Mouse (Mus musculus): ENCODE measurements around the gene Poc5. TPM values are rescaled to one million over a fixed set of nuclear protein-coding genes. Genes with fewer than 3 reads are reported as not detected.

Gene Poc5
- total and polyA plus RNA-seq, 3 experiments, result 17.2 to 31.0 (median 21.6) TPM

- in situ Hi-C loops (cut with MboI; ENCODE audit: low pct_ligation_motif_present, low pct_unique_long_range_greater_than_20kb, low sequenced_read_pairs), result no loop called here
Observed at GRCm38 (mm10) chr13:96346581-96346980, 41.5 kb upstream of the Poc5 start.

DNA sequence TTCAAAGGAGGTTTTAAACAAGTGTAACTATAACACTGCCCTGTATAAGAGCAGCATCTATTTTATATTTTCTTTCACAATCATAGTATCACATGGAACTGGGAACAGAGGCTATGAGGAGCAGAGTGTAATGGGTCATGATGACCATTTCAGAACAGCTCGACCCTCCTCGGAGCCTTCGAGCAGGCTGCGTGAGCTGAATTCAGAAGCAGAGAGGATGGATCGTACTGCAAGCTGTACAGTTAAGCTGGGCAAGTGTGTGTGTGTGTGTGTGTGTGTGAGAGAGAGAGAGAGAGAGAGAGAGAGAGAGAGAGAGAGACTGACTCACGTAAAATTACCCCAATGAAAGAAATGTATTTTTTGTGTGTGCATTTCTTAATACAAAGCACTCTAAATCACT lies 37.9 kb upstream of the Poc5 start:
- no peak for TF ChIP-seq POLR2A (IDR thresholded peaks at IDR 0.05; ENCODE audit: low read depth, low read length)
- TF ChIP-seq CHD2 (IDR thresholded peaks at IDR 0.05; ENCODE audit: low read length), result no peak
- no peak for TF ChIP-seq ZNF384 (IDR thresholded peaks at IDR 0.05; ENCODE audit: low read depth, low read length)
- TF ChIP-seq HCFC1 (IDR thresholded peaks at IDR 0.05; ENCODE audit: low read depth, low read length), result no peak
- TF ChIP-seq PAX5 (IDR thresholded peaks at IDR 0.05; ENCODE audit: low read length), result no peak
- no peak for TF ChIP-seq IRF4 (IDR thresholded peaks at IDR 0.05; ENCODE audit: low read depth, low read length)
- no peak for TF ChIP-seq EP300 (IDR thresholded peaks at IDR 0.05; ENCODE audit: low read length)
- no peak for TF ChIP-seq POLR2AphosphoS2 (IDR thresholded peaks at IDR 0.05; ENCODE audit: low read depth, low read length)
- TF ChIP-seq USF2 (conservative IDR thresholded peaks at IDR 0.05; ENCODE audit: low read depth, low read length), result no peak
- no peak for TF ChIP-seq MEF2A (IDR thresholded peaks at IDR 0.05; ENCODE audit: borderline replicate concordance, low read depth, low read length)
- no peak for TF ChIP-seq UBTF (IDR thresholded peaks at IDR 0.05; ENCODE audit: low read depth, low read length)
- no peak for TF ChIP-seq TCF12 (IDR thresholded peaks at IDR 0.05; ENCODE audit: low read depth, low read length)
- no peak for TF ChIP-seq JUN (IDR thresholded peaks at IDR 0.05; ENCODE audit: insufficient read depth, low read depth, low read length)
- no peak for TF ChIP-seq RAD21 (IDR thresholded peaks at IDR 0.05; ENCODE audit: low read depth, low read length)
- dilution Hi-C loops (cut with MboI; ENCODE audit: extremely low pct_ligation_motif_present, extremely low pct_unique_long_range_greater_than_20kb, low sequenced_read_pairs), result no loop called here
- Histone ChIP-seq H3K4me3 (replicated peaks in 1 of 3; ENCODE audit: low read depth in 2 of 3, low read length in 2 of 3, poor library complexity in 1 of 3) (no peak overlapping the region), H3K79me2 (replicated peaks; ENCODE audit: control insufficient read depth, extremely low read depth, insufficient read depth, poor library complexity, severe bottlenecking) (no peaks in the 10 kb centered on the region), H3K9me3 (replicated peaks; ENCODE audit: low read length) (no peaks in the 10 kb centered on the region), H3K27ac (ENCODE audit: insufficient read depth, low read depth) (no peak overlapping the region), H3K27me3 (replicated peaks) (no peaks in the 10 kb centered on the region), H3K4me2 (ENCODE audit: insufficient read depth, low read depth, poor library complexity, severe bottlenecking) (no peak overlapping the region), H3K36me3 (replicated peaks in 1 of 2; ENCODE audit: control insufficient read depth in 1 of 2, insufficient read depth in 1 of 2, low read length in 1 of 2) (no peaks in the 10 kb centered on the region), H3K4me1 (ENCODE audit: control insufficient read depth in 1 of 2, insufficient read depth in 2 of 2) (peaks cover 4 to 8% of the 10 kb centered on the region in 2 experiments; a peak in 2 of 4 replicates), H3K9ac (ENCODE audit: insufficient read depth, low read depth) (no peak overlapping the region)
- no peak for DNase-seq (ENCODE audit: extremely low read depth)
- in situ Hi-C loops (cut with MboI; ENCODE audit: low pct_ligation_motif_present, low pct_unique_long_range_greater_than_20kb, low sequenced_read_pairs), result no loop called here

More at GRCm38 (mm10) chr13:96346581-96346980, 41.5 kb upstream of the Poc5 start:
- no peak overlapping the region for H3K4me3 ChIP-seq (replicated peaks in 1 of 3; ENCODE audit: low read depth in 2 of 3, low read length in 2 of 3, poor library complexity in 1 of 3)
- no peak overlapping the region for H3K4me2 ChIP-seq (ENCODE audit: insufficient read depth, low read depth, poor library complexity, severe bottlenecking)
- dilution Hi-C loops (cut with MboI; ENCODE audit: extremely low pct_ligation_motif_present, extremely low pct_unique_long_range_greater_than_20kb, low sequenced_read_pairs), result no loop called here
- no peaks in the 10 kb centered on the region for H3K27me3 ChIP-seq (replicated peaks)
- TF ChIP-seq JUND (conservative IDR thresholded peaks at IDR 0.05; ENCODE audit: low read depth, low read length), result no peak
- no peak for TF ChIP-seq IRF4 (IDR thresholded peaks at IDR 0.05; ENCODE audit: low read depth, low read length)
- no peak for TF ChIP-seq MXI1 (IDR thresholded peaks at IDR 0.05; ENCODE audit: low read depth, low read length)
- TF ChIP-seq KAT2A (IDR thresholded peaks at IDR 0.05; ENCODE audit: insufficient replicate concordance, low read length), result no peak
- no peak for TF ChIP-seq USF1 (IDR thresholded peaks at IDR 0.05; ENCODE audit: low read depth, low read length)
- no peak for TF ChIP-seq ZNF384 (IDR thresholded peaks at IDR 0.05; ENCODE audit: low read depth, low read length)
- no peak for TF ChIP-seq GABPA (IDR thresholded peaks at IDR 0.05; ENCODE audit: insufficient replicate concordance, low read depth, low read length)
- TF ChIP-seq MAX (IDR thresholded peaks at IDR 0.05; ENCODE audit: low read length), result no peak
- TF ChIP-seq NRF1 (IDR thresholded peaks at IDR 0.05; ENCODE audit: low read depth, low read length), result no peak
- TF ChIP-seq HCFC1 (IDR thresholded peaks at IDR 0.05; ENCODE audit: low read depth, low read length), result no peak
- no peak for TF ChIP-seq CHD1 (IDR thresholded peaks at IDR 0.05; ENCODE audit: low read depth, low read length)
- TF ChIP-seq MEF2A (IDR thresholded peaks at IDR 0.05; ENCODE audit: borderline replicate concordance, low read depth, low read length), result no peak
- TF ChIP-seq POLR2AphosphoS2 (IDR thresholded peaks at IDR 0.05; ENCODE audit: low read depth, low read length), result no peak
- no peak for TF ChIP-seq RAD21 (IDR thresholded peaks at IDR 0.05; ENCODE audit: low read depth, low read length)
- no peak for TF ChIP-seq MAFK (IDR thresholded peaks at IDR 0.05; ENCODE audit: insufficient replicate concordance, low read length)
- TF ChIP-seq MAZ (IDR thresholded peaks at IDR 0.05; ENCODE audit: low read depth, low read length), result no peak
- no peak for TF ChIP-seq NELFE (IDR thresholded peaks at IDR 0.05; ENCODE audit: low read depth, low read length)
- no peak for TF ChIP-seq CTCF (conservative IDR thresholded peaks at IDR 0.05 in 1 of 2, IDR thresholded peaks at IDR 0.05 in 1 of 2; ENCODE audit: low read depth in 2 of 2, low read length in 2 of 2)
- TF ChIP-seq ZMIZ1 (IDR thresholded peaks at IDR 0.05; ENCODE audit: low read depth, low read length), result no peak
- TF ChIP-seq ELF1 (IDR thresholded peaks at IDR 0.05; ENCODE audit: low read depth, low read length), result no peak
- H3K9me3 ChIP-seq (replicated peaks; ENCODE audit: low read length), result no peaks in the 10 kb centered on the region
- no peak overlapping the region for H3K27ac ChIP-seq (ENCODE audit: insufficient read depth, low read depth)
- H3K36me3 ChIP-seq (replicated peaks in 1 of 2; ENCODE audit: control insufficient read depth in 1 of 2, insufficient read depth in 1 of 2, low read length in 1 of 2), result no peaks in the 10 kb centered on the region
- peak; percentile 9 for DNase-seq (ENCODE audit: extremely low read depth)
- H3K4me1 ChIP-seq (ENCODE audit: control insufficient read depth in 1 of 2, insufficient read depth in 2 of 2), result peaks cover 0 to 3% of the 10 kb centered on the region in 2 experiments; a peak in 1 of 4 replicates
- H3K79me2 ChIP-seq (replicated peaks; ENCODE audit: control insufficient read depth, extremely low read depth, insufficient read depth, poor library complexity, severe bottlenecking), result no peaks in the 10 kb centered on the region
- H3K9ac ChIP-seq (ENCODE audit: insufficient read depth, low read depth), result no peak overlapping the region
